Mouse (Mus musculus): ENCODE results near the gene Prpf8.
A peak's percentile ranks its signal among the peaks of the same experiment; 100 is the strongest.
"Not testable (repeated sequence)": the region's sequence is repeated elsewhere in the genome, so short reads cannot be mapped to it uniquely, and the experiment has no call there.

The Prpf8 gene

DNA sequence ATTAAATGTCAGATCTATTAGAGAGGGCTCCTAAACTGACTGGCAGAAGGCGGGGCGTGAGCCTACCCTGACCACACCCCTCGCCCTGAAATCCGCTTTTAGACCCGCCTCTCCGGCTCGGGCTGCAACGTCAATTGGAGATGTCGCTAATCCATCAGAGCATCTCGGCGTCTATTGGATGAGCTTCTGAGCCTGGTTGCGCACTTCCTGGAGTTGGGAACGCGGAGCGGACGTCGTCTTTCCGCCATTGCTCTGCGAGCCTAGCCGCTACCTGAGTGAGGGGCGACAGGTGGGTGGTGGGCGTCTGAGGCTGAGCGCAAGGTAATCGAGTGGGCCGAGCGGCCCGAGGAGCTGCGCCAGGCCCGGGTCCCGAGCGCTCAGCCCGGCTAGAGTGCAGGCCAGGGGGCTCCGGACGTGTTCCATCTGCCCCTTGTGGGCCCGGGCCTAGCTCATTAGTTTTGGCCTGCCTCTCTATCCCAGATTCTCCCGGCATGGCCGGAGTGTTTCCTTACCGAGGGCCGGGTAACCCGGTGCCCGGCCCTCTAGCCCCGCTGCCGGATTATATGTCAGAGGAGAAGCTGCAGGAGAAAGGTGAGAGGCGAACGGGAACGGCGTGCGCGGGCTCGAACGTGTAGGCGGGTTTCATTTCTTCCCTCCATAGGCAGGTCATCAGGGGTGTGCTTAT lies at the start of gene Prpf8:
Gene Prpf8 (plus strand): TSS at position 216 of the 685 bp plus-strand sequence.
- DNase-seq: peak; percentile 98

DNA sequence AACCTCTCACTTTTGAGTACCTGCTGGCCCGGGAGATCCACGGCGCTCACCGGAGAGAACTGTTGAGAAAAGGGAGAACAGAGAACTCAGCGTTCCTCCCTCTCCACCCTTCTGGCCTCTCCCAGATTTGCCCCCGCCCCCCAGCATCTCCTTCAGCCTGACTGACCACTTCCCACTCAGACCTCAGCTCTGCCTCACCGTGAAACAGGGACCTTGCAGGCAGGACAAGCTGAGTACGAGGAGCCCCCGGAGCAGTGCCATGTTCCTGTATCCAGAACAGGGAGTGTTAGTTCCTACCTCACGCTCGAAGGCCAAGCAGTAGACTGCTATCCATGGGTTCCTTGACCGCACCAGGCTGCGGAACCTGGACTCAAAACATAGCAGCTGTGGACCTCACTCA lies 48.4 kb upstream of the Prpf8 start:
- DNase-seq: no peak

DNA sequence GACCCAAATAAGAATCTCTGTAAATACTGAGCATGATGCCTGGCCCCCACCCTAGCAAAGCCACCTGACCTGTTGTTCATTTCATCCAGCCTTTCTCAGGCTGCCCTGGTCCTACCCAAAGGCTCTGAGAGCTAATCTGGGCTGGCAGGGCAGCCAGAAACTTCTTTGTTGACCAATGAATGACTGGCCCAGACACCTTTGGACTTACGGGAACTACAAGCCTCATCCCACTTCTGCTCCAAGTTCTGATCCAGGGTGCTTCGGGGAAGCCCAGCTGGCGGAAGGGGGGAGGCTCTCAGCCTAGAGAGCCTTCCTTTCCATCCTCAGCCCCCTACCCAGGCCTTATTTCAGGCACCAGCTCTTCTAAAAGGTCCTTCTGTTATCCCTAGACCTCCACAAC lies 47.8 kb upstream of the Prpf8 start:
- no peak for DNase-seq

DNA sequence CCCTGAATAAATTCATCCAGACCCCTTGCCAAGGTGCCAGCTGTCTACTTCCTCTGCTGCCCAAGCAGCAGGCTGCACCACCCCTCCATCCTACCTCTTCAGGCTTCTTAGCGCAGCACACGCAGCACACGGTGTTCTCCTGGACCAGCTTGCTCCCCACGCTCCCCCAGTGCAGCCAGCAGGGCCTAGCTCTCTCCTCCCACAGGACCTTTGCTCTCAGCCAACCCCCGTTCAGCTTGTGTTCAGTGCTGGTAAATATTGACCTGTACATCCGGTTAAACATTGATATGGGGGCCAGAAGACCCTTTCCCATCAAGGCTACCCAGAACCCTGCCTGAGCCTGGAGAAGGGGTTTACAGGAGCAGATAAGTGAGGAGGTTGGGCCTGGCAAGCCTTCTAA lies 47.3 kb upstream of the Prpf8 start, which contains the start of gene Serpinf2:
Gene Serpinf2 (minus strand): TSS at position 229 of the 400 bp plus-strand sequence.
- no peak for DNase-seq

DNA sequence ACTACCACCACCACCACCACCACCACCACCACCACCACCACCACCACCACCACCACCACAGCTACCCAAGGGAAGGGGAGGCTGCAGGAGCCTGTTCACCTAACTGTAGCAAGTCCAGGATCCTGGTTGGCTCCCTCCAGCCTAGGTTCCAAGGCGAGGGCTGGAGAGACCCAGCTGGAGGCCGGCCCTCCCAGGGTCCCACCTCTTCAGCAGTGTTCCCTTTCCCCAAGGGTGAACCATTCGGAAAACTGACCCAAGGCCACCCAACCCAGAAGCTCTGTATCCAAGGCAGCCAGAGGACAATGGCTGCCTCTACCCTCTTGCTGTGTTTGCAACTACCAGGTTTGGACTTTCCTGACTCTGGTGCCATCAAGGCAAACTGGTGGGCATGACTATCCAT lies 46.7 kb upstream of the Prpf8 start:
- DNase-seq: no peak

DNA sequence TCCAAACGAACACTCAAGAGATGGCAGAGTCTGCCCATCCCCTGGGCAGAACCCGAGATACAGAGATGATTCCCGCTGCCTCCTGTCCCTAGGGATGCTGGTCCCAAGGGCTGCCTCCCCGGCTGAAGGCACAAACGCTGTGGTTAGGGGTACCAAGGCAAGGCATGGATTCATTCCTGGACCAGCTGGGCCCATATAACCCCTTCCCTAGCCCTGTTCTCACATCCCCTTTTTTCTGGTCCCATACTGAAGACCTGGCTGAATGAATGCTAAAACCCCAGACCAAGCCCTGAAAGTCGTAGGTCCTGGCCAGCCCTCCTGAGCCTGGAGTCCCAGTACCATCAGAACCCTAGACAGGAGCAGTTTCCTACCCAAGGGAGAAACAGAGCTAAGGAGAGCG lies 45.6 kb upstream of the Prpf8 start:
- DNase-seq: no peak

DNA sequence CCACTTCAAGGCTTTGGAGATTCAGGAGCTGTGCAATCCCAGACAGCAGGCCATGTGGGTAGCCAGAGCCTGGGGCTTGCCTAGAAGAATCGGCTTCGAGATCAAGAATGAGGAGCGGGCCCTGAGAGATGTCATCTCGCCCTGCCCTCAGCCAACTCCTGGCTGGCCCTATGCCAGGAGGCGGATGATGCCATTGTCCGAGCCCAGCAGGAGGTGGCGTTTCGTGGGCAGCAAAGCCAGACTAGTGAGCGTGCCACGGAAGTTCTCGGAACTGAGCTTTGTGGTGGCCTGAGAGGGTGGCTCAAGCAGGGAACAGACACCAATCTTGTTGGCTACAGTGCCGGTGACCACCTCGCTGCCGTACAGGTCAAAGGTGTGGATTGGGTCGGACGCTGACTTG lies 45.0 kb upstream of the Prpf8 start:
- no peak for DNase-seq

DNA sequence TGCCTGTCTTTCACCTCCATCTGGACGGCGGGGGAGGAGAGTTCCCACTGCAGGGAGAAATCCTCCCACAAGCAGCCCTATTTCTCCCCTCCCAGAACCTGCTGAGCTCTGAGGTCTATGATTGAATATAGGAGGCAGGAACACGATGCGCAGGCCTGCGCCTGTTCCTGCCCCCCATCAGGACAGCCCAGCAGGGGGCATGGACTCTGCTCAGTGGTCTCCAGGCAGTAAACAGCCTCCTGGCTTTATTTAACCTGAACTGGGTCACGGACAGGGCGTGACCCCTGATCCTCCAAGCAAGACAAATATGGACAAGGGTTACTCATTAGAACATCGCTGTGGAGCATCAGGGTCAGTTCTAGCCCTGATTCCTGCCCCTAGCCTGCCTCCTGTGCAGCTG lies 42.9 kb upstream of the Prpf8 start:
- no peak for DNase-seq

DNA sequence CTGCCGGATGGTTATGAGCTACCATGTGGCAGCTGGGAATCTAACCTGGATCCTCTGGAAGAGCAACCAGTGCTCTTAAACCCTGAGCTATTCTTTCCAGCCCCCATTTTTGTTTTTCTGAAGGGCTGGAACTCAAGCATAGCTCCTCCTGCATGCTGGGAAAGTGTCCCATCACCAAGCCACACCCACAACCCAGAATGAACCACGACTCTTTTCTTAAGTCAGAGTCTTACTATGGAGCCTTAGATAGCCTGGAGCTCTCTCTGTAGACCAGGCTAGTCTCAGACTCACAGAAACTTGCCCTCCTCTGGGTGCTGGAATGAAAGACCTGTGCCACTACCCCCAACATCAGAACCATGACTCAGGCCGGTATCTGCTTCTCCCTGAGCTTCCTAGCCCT lies 38.0 kb upstream of the Prpf8 start:
- no peak for DNase-seq

DNA sequence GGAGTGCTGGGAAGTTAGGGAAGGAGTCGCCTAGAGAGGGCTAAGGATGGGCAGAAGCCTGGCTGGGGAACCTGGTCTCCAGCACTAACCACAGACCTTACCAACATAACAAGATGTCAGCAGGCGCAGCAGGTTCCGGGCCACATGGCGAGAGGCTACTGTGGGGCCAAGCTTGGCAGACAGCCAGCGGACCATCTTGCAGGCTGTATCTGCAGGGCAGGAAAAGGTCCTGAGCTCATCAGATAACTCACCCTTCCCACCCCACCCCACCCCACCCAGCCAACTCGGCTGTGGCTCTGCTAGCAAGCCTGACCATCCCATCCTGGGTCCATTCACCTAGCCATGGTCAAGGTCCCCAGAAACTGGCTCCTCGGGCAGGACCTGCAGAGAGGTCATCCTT lies 36.9 kb upstream of the Prpf8 start:
- DNase-seq: no peak

DNA sequence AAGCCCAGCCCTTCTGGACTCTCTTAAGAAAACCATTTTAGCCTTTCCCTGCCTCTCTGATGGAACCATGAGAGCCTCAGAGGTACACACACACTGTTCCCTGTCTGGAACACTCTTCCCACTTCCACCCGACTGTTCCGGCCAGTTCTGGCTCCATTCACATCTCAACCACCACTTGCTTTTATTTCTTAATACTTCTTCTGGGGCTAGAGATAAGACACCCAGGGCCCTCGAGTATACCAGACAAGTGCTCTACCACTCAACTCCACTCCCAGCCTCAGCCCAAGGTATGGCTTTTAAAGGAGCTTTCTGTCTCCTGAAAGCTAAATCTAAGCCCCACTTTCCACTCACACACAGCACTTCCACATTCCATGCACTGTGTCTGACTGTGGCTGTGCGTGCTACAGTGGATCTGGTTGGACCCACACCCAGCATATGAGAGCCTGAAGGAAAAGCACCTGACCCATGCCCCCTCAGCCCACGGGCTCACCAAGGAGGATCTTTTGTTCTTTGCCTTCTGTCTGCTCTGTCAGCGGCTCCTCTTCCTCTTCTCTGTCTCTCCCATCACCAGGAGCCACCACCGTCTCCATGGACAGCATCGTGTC lies 36.2 kb upstream of the Prpf8 start:
- no peak for DNase-seq

DNA sequence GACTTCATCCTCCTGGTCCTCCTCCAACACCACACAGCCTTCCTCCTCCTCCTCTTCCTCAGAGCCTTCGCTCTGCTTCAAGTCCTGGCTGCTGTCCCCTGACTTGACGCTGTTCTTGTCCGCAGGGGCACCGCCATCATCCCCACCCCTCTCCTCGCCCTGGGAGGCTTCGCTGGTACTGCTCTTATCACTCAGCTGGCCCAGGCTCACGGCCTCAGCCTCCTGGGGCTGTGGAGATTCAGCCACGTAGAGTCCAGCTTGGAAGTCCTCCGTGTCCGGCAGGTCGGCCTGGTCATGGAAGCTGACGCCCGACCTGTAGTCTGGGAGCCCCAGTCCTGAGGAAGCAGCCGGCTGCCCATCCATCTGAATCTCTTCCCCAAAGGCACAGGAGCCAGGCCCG lies 35.7 kb upstream of the Prpf8 start:
- no peak for DNase-seq

DNA sequence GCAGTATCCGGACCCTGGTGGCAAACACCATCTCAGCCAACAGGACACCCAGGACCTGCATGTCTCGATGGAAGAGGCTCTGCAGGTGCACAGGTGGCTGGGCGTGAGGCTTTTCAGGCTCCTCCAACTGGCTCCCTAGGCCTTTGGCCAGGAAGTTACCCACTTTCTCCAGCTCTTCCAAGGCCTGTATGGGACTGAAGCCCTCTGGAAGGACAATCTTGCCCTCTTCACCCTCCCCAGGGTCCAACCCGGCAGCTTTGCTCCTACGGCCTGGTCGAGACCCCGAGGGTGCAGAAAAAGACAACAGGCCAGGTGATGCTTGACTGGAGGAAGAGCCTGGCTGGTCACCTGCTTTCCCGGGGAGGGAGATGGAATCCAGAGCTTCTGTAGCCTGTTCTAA lies 34.5 kb upstream of the Prpf8 start:
- no peak for DNase-seq

DNA sequence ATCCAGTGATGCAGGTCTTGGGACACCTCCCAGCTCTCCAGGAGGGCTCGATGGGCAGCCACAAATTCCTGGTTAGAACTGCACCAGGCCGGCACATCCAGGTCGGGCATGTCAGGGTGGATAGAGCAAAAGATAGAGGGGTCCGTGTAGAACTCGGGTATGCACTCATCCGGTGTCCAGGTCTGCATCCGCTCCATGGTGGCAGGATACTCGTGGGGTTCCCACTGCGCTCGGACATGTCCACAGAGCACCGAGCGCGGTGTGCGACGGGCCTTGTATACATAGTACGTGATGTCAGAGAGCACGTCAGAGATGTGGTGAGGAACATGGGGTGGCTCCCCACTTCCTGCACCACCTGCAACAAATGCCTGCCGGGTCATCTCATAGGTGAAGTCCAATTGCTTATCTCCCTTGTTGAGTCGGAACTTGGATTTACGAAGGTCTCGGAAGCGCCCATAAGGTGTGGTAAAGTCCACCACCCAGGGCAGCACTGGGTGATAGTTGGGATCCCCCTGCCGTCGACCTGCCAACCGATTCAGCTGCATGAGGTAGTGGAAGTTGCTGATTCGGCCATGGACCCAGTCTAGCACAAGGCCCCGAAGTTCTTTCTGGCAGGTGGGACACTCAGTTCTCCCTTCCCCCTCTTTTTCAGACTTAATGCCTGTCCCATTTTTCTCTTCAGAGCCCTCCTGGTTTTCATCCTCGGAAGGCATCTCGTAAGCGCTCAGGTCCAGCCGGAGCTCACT lies 33.6 kb upstream of the Prpf8 start:
- no peak for DNase-seq

DNA sequence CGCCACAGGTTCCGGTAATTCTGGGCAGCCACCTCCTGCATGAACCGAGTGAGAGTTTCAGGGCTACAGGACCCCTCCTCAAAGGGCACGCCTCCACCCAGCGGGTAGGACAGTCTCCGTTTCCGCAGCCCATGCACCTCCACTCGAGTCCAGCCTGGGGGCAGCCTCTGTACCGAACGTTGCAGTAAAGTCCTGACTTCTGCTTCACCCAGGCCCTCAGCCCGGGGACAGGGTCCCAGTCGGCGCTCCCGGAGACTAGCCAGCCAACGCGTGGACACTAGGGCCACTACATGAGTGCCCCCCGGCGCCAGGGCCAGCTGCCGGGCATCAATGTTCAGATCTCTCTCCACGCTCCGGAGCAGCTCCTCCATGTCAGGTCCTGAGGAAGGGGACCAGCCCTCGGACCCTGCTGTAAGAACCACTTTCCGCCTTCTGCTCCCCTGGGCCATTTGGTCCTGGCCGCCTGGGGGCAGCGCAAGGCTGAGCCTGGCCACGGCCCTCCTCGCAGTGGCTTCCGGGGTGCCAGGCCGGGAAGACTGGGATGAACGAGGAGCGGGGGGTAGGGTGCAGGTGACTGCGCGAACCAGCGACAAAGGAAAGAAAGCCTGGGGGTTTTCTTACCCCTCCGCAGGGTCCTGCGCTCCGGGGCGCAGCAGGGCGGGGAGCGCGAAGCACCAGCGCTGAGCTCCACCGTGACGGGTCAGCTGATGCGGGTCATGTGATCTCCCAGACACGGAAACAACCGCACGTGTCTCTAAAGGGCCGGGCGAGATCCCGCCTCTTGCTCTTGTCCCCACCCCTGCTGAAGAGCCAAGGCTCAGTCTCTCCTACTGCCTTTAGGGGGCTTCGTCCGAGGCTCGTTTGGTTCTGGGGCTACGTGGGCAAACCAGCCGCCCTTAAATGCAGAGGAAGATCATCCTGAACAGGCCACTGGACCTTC lies 32.4 kb upstream of the Prpf8 start, which contains the start of gene Wdr81:
Gene Wdr81 (minus strand): TSS at position 727 of the 940 bp plus-strand sequence.
- peak; percentile 92 for DNase-seq

DNA sequence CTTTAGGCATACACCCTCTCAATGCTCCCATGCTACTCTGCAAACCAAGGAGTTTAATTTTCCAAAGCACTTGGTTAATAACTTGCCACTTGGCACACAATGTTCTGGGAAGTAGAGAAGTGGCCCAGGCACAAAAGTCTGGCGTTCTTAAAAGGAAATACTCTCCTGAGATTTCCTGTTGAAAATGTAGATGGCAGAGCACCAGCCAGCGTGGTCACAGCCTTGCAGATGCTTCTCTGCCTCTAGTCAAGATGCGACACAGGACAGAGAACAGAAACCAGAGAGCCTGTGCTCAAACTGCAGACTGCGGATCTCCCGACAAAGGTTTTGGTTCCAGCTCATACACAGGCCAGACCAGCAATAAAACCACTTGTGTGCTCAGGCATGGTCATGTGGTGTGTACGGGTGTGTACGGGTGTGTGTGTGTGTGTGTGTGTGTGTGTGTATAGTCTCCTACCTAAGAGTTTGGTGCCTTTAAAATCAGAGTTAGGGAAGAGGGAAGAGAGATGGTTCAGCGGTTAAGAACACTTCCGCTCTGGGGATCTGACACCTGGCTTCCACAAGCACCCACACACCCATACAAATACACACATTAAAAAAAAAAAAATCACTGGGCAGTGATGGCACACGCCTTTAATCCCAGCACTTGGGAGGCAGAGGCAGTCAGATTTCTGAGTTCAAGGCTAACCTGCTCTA lies 31.4 kb upstream of the Prpf8 start:
- no peak for DNase-seq

DNA sequence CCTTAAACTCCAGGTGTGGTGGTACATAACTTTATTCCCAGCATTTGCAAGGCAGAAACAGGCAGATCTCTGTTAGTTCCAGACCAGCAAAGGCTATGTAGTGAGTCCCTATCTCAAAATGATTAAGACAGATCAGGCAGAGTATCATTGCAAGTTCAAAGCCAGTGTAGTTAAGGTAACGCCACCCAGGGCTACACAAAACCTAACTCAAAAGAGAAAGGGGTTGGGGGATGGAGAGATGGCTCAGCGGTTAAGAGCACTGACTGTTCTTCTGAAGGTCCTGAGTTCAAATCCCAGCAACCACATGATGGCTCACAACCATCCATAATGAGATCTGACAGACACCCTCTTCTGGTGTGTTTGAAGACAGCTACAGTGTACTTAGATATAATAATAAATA lies 30.6 kb upstream of the Prpf8 start:
- not testable (repeated sequence) for DNase-seq

DNA sequence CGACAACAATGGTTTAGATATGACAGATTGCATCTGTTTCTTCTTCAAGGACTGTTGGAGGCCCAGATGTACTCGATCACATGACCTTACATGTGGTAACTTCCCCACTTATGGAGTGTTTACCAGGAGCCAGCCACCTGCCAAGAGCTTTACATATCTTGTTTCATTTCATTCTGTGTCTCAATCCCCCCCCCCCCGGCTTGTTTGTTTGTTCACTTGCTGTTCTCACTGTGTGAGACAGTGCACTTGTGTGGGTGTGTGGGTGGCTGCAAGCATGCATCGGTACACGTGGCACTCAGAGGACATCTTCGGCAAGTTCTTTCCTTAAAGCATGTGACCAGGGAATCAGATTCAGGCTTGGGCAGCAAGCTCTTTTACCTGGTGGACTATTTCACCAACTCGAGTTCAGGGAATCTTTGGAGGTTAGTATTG lies 30.2 kb upstream of the Prpf8 start:
- no peak for DNase-seq

DNA sequence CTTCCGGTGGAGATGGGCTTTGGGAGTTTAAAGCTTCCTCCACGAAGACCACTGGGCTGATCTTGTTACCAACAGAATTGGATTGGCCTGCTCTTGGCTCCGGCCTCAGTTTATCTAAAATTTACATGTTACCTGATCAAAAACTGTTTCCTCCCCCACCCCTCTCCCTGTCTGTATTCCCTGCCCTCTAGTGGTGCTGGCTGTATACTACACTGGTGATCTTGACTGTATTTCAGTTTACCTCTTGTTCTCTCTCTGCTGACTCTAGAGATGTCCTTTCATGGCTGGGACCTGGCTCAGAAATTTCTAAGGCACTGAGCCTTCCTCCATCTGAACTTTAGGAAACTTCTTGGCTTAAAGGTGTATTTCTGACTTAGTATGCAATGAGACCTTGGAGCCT lies 28.4 kb upstream of the Prpf8 start:
- DNase-seq: no peak

DNA sequence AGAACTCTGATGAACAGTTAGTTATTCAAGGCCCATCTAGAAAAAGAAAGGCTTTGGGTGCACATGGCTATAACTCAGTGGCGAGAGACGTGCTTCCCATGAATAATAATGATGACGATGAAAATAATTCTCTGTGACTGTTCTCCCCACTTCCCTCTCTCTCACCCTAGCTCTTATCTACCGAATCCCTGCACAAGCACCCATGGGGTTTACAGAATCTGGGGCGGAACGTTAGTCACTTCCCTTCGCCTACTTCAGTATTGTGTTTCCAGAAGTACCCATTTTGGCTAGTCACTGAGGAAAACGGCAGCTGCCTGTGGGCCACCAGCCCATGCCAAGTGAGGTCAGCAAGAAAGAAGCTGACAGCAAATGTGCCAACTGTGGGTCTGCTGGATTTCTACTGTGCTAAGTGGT lies 28.0 kb upstream of the Prpf8 start:
- peak; percentile 59 for DNase-seq

DNA sequence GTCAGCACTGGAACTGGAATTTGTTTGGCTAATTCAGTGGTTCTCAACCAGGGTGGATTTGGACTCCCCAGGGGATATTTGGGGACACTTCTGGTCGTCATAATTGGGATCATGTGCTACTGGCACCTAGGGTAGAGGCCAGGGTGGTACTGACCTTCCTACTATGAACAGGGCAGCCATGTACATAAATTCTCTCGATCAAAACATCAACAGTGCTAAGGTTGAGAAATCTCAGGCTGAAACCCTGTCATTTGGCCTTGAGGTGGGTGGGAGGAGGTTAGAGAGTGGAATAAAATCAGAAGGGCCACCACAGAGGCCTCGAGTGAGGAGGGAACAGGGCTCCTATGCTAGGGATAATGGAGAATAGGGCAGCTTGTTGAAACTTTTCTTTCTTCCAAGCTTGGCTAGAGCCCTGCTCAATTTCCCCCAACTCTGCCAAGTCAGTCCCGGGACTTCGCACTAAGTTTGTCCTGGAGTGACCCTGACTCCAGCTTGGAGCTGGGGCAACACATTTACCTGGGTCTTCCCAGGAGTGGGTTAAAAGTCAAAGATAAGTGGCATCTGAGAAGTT lies 27.4 kb upstream of the Prpf8 start:
- no peak for DNase-seq

DNA sequence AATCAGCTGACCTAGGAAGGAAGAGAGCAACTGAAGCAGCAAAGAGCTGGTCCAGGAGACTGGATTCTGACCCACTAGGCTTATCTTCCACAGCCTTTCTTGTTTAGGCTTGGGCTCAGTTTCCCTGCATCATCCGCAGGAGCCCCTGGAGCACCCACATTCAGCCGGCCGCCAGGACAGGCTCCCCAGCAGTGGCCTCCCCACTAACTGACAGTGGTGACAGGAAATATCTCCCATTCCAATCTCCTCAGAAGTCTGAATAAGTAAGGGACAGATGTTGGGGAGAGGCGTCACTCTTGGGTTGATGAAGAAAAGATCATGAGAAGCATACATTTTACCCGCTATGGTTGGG lies 26.9 kb upstream of the Prpf8 start:
- no peak for DNase-seq
